Mouse (Mus musculus): ENCODE measurements around the gene Cited1.
"Not testable (repeated sequence)": the region's sequence is repeated elsewhere in the genome, so short reads cannot be mapped to it uniquely, and the experiment has no call there.

Cited1 gene

DNA sequence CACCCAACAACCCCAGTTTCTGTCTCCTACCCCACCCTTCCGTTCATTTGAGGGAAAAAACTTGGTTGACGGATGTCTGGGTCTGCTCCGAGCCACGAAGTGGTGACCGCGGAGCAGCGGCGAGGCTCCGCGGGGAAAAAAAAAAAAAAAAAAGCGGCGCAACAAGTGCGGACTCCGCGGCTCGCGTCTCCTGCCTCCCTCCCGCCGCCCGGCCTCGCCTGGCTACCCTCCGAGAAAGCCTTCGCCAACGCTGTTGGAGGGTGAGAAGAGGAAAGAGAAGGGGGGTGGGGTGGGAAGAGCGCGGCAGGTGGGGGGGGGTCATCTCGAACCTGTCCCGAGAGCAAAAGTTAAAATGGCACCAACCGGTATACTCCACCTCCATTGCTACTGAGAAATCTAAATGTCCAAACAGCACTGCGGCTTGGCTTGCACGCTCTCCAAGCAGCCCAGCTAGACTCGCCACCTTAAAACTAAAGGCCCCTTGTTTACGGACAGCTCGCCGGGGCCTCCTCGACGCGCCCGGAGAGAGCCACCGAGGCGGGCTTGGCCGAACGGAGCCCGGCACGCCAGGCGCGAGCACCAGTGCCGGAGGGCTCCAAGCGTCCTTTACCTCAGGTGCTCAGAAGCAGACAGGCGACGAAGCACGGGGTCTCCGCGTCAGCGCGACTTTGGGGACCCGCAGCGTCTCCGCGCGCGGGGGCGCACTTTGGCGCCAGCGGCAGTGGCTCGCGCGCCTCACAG lies 1.7 kb downstream of the Cited1 start:
- Histone ChIP-seq H3K36me3 (ENCODE audit: insufficient read depth, low read length) (no peaks in the 10 kb centered on the region), H3K4me3 (replicated peaks; ENCODE audit: low read length) (peak overlapping the region; percentile 73), H3K4me1 (replicated peaks; ENCODE audit: low read depth, low read length) (peaks cover 17% of the 10 kb centered on the region), H3K9me3 (ENCODE audit: low read length) (no peaks in the 10 kb centered on the region), H3K27me3 (ENCODE audit: insufficient read depth, low read length) (peaks cover 75% of the 10 kb centered on the region)
- TF ChIP-seq CTCF (conservative IDR thresholded peaks at IDR 0.05; ENCODE audit: low read length), result no peak
- no peak for TF ChIP-seq POU5F1 (IDR thresholded peaks at IDR 0.05; ENCODE audit: borderline replicate concordance, low read length)
- no peak for TF ChIP-seq NANOG (IDR thresholded peaks at IDR 0.05; ENCODE audit: borderline replicate concordance, low read length)

GRCm38 (mm10) chrX:102244334-102244733 lies 7.6 kb downstream of the Cited1 start:
- Histone ChIP-seq H3K4me1 (replicated peaks; ENCODE audit: low read depth, low read length) (no peaks in the 10 kb centered on the region), H3K4me3 (replicated peaks; ENCODE audit: low read length) (no peak overlapping the region), H3K36me3 (ENCODE audit: insufficient read depth, low read length) (no peaks in the 10 kb centered on the region), H3K9me3 (ENCODE audit: low read length) (no peaks in the 10 kb centered on the region), H3K27me3 (ENCODE audit: insufficient read depth, low read length) (peaks cover 36% of the 10 kb centered on the region)
- no peak for TF ChIP-seq NANOG (IDR thresholded peaks at IDR 0.05; ENCODE audit: borderline replicate concordance, low read length)

DNA sequence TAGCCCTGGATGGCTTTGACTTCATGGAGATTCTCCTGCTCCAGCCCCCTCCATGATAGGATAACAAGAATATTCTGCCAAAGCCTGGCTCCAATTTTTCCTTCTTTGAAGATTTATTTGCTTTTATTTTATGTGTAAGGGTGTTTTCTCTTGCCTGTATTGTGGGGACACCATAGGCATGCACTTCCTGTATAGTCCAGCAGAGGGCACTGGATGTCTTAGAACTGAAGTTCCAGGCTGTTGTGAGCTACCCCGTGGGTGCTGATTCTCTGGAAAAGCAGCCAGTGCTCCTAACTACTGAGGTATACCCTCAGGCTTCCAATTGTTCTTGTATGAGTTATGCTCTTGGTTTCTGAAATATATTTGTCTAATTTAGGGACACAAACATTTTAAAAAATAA lies 32.9 kb downstream of the Cited1 start:
- Histone ChIP-seq H3K4me1 (replicated peaks; ENCODE audit: low read depth, low read length) (no peaks in the 10 kb centered on the region), H3K27me3 (ENCODE audit: insufficient read depth, low read length) (no peaks in the 10 kb centered on the region), H3K9me3 (ENCODE audit: low read length) (no peaks in the 10 kb centered on the region), H3K36me3 (ENCODE audit: insufficient read depth, low read length) (no peaks in the 10 kb centered on the region), H3K4me3 (replicated peaks; ENCODE audit: low read length) (no peak overlapping the region)
- TF ChIP-seq POU5F1 (IDR thresholded peaks at IDR 0.05; ENCODE audit: borderline replicate concordance, low read length) (no peak), NANOG (IDR thresholded peaks at IDR 0.05; ENCODE audit: borderline replicate concordance, low read length) (no peak), CTCF (conservative IDR thresholded peaks at IDR 0.05; ENCODE audit: low read length) (peak; percentile 82)

- TF ChIP-seq CTCF (conservative IDR thresholded peaks at IDR 0.05; ENCODE audit: low read length), result peak; percentile 56
- H3K9me3 ChIP-seq (ENCODE audit: low read length); H3K27me3 ChIP-seq (ENCODE audit: insufficient read depth, low read length); H3K36me3 ChIP-seq (ENCODE audit: insufficient read depth, low read length); H3K4me3 ChIP-seq (replicated peaks; ENCODE audit: low read length); H3K4me1 ChIP-seq (replicated peaks; ENCODE audit: low read depth, low read length): not testable (repeated sequence)
Observed at GRCm38 (mm10) chrX:102215356-102215755, 36.6 kb downstream of the Cited1 start.
